Mouse (Mus musculus) spleen, adult 2 months (tissue): ENCODE data around the gene Trim71.

ENCODE experiments used
- CTCF ChIP-seq: fragments of 200-500 bp; IDR thresholded peaks from 2 replicates; pipeline ENCODE4 v1.5.1; 2011; ENCODE audit warnings: mild to moderate bottlenecking, inconsistent platforms; ENCODE audit not compliant: insufficient read depth, insufficient read length, insufficient replicate concordance; ENCODE audit errors: extremely low read depth
- POLR2A ChIP-seq: fragments of 200-500 bp; IDR thresholded peaks from 2 replicates; pipeline ENCODE4 v1.6.1; 2011; ENCODE audit warnings: low read depth, low read length, inconsistent platforms

GRCm38 (mm10) chr9:114541279-114541741 is 22.9 kb downstream of the Trim71 start:
- no peak for TF ChIP-seq CTCF
- no peak for TF ChIP-seq POLR2A
